Mouse (Mus musculus) layer of hippocampus, adult 8-10 months (tissue): ENCODE data around the gene Gm20422. TPM values are rescaled to one million over a fixed set of nuclear protein-coding genes. Genes with fewer than 3 reads are reported as not detected.

Source experiments
- DNase-seq, 2 experiments: peaks; one replicate each; pipeline ENCODE4 v3.0.0; 2022; ENCODE audit warnings: low spot score in 2 of 2
- total RNA-seq, 4 experiments: library from RNA; stranded (reverse); gene quantifications; 2 replicates each; pipeline ENCODE4 v1.2.4; 2022

Gm20422 gene
- total RNA-seq, result 1 to 10 TPM; 1.7 to 2.9 (median 2.1) TPM

GRCm38 (mm10) chr8:69774503-69775148 is at the start of gene Gm20422:
Gene Gm20422, minus strand, starts transcription at chr8:69774886.
- DNase-seq, result peak; percentile 88 to 93

GRCm38 (mm10) chr8:69822386-69823191 is 47.9 kb upstream of the Gm20422 start, which contains the start of gene Lpar2:
Gene Lpar2, plus strand, starts transcription at chr8:69822429.
- no peak for DNase-seq

- no peak for DNase-seq
Measured at GRCm38 (mm10) chr8:69821971-69822385, 47.3 kb upstream of the Gm20422 start.

- no peak for DNase-seq
Measured at GRCm38 (mm10) chr8:69820466-69820865, 45.8 kb upstream of the Gm20422 start.

- no peak for DNase-seq
Measured at GRCm38 (mm10) chr8:69815396-69815795, 40.7 kb upstream of the Gm20422 start.

- DNase-seq, result no peak
Measured at GRCm38 (mm10) chr8:69814881-69815280, 40.2 kb upstream of the Gm20422 start.

- no peak for DNase-seq
Measured at GRCm38 (mm10) chr8:69809820-69810219, 35.1 kb upstream of the Gm20422 start.

GRCm38 (mm10) chr8:69808864-69809403 is 34.2 kb upstream of the Gm20422 start:
- peak; percentile 44 to 47 for DNase-seq

GRCm38 (mm10) chr8:69808094-69808863 is 33.6 kb upstream of the Gm20422 start, which contains the start of gene Gmip:
Gene Gmip, plus strand, starts transcription at chr8:69808679.
- DNase-seq, result no peak

- DNase-seq, result no peak
Measured at GRCm38 (mm10) chr8:69807236-69807635, 32.5 kb upstream of the Gm20422 start.

GRCm38 (mm10) chr8:69805491-69805890 is 30.8 kb upstream of the Gm20422 start:
- DNase-seq, result no peak

- DNase-seq, result no peak
Measured at GRCm38 (mm10) chr8:69805086-69805485, 30.4 kb upstream of the Gm20422 start.

- no peak for DNase-seq
Measured at GRCm38 (mm10) chr8:69804537-69804936, 29.9 kb upstream of the Gm20422 start.

GRCm38 (mm10) chr8:69803366-69803765 is 28.7 kb upstream of the Gm20422 start:
- no peak for DNase-seq

GRCm38 (mm10) chr8:69802216-69802615 is 27.5 kb upstream of the Gm20422 start:
- no peak for DNase-seq

GRCm38 (mm10) chr8:69801796-69802195 is 27.1 kb upstream of the Gm20422 start:
- DNase-seq, result no peak

- DNase-seq, result no peak
Measured at GRCm38 (mm10) chr8:69799946-69800345, 25.3 kb upstream of the Gm20422 start.

- no peak for DNase-seq
Measured at GRCm38 (mm10) chr8:69799261-69799660, 24.6 kb upstream of the Gm20422 start.

GRCm38 (mm10) chr8:69797661-69798060 is 23.0 kb upstream of the Gm20422 start:
- DNase-seq, result no peak

- no peak for DNase-seq
Measured at GRCm38 (mm10) chr8:69796721-69797345, 22.1 kb upstream of the Gm20422 start.

- DNase-seq, result no peak
Measured at GRCm38 (mm10) chr8:69794901-69795300, 20.2 kb upstream of the Gm20422 start.
